Mouse (Mus musculus) forelimb bud, embryonic 11.5 days (tissue): ENCODE data around the gene Itm2c.

Source experiments
- DNase-seq: peaks from one replicate; pipeline ENCODE4 v3.0.0-alpha.2; 2012; ENCODE audit warnings: low read depth, low spot score

Itm2c gene

DNA sequence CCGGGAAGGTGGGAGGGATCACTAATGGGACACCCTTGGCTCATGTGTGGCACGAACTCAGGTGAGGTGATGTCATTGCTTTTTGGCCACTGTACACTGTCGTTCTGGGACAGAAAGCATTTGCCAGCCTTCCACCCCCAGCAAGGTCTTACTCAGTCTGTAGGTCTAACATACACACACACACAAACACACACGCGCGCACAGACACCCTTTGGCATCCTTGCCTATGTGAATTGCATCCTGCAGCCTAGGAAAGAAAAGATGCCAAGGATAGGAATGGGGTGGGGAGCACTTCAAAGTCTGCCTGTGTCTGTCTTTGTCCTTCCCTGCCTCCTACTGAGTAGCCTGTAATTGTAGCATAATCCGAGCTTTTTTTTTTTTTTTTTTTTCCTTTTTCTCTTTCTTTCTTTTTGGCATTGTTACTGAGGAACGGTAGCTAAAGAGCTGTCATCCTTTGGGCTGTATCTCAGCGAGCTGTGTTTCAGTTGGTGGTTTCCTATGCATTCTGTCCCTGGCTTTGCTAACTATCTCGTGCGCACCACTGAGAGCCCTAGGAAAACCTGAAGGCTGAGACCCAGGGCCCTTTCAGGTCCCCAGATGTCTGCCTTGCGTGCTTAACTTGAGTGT is 4.8 kb downstream of the Itm2c start:
- no peak for DNase-seq

GRCm38 (mm10) chr1:85899388-85899761 is 5.3 kb downstream of the Itm2c start:
- no peak for DNase-seq

DNA sequence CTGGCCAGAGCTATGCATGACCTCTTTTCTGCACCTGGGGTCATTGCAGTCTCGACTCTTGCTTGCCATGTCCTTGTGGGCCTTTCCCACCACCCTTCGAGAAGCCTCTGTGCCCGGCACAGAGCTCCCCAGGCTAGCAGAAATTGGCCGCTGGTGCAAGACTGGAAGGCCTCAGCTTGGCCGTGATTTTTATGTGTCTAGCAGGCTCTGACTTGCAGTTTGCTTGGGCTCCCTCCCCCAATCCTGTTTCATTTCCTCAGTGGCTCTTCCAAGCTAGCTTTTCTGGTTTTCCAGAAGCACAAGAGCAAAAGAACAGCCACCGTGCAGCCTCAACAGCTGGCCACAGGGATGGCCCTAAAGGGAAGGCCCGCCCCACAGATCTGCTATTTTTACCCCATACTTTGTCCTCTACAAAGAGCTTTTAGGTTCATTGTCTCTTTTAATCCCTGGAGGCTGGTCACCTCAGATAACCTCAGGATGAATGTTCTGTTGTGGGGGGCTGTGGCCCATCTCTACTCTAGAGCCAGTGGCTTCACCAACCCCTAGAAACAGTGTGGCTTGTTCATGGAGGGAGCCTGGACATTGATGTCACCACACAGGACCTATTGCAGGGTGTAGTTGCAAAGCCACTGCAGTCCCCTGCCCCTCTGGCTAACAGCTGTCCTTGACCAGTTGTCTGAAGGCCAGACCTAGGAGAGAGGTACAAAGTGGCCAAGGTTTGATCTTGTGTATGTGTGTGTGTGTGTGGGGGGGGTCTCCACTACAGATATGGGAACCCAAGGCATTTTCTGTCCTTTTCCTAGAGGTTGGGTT is 6.6 kb downstream of the Itm2c start:
- DNase-seq: no peak

DNA sequence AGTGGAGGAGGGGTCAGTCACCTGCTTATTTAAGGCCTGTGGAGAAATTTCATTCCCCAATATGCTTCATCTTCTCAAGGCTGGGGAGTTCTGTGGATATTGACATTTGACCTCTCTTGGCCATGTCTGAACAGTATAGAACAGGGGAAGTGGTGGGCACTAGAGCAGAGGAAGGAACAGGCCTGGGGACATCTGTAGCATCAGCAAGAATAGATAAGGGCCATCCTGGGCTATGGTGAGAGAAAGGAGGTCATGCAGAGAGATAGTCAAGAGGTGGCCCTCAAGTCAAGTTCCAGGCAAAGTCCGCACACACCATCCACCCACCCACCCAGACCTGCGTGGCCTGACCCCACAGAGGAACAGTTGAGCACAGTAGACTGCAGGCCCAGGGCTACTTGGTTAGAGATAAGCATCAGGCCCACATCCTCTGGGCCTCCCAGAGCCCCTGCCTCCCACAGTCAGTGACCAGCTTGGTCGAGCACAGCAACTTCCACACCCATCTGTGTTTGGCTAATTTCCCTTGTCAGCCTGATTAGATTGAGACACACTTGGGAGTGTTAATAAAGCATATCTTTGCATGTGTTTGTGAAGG is 7.5 kb downstream of the Itm2c start:
- no peak for DNase-seq

- no peak for DNase-seq
Measured at GRCm38 (mm10) chr1:85902108-85902561, 8.1 kb downstream of the Itm2c start.

DNA sequence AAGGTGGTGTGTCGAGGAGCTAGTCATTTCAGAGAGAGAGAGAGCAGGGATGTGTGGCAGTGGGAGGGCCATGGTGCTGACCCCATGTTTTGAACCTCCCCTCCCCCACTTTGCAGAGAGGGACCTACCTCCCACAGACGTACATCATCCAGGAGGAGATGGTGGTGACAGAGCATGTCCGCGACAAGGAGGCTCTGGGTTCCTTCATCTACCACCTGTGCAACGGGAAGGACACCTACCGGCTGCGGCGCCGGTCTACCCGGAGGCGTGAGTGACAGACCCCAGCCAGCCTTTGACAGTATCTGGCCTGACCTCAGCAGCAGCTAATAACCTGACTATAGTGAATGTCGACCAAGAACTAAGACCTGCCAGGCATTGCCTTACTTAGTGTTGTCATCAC is 12.8 kb downstream of the Itm2c start:
- DNase-seq: no peak

GRCm38 (mm10) chr1:85908754-85909590 is 14.9 kb downstream of the Itm2c start:
- DNase-seq: no peak

- no peak for DNase-seq
Measured at GRCm38 (mm10) chr1:85913078-85913755, 19.1 kb downstream of the Itm2c start.

GRCm38 (mm10) chr1:85915890-85916289 is 21.8 kb downstream of the Itm2c start:
- no peak for DNase-seq

GRCm38 (mm10) chr1:85916830-85917450 is 22.9 kb downstream of the Itm2c start:
- no peak for DNase-seq

- DNase-seq: no peak
Measured at GRCm38 (mm10) chr1:85919621-85920020, 25.5 kb downstream of the Itm2c start.

- DNase-seq: no peak
Measured at GRCm38 (mm10) chr1:85921725-85922124, 27.6 kb downstream of the Itm2c start.

DNA sequence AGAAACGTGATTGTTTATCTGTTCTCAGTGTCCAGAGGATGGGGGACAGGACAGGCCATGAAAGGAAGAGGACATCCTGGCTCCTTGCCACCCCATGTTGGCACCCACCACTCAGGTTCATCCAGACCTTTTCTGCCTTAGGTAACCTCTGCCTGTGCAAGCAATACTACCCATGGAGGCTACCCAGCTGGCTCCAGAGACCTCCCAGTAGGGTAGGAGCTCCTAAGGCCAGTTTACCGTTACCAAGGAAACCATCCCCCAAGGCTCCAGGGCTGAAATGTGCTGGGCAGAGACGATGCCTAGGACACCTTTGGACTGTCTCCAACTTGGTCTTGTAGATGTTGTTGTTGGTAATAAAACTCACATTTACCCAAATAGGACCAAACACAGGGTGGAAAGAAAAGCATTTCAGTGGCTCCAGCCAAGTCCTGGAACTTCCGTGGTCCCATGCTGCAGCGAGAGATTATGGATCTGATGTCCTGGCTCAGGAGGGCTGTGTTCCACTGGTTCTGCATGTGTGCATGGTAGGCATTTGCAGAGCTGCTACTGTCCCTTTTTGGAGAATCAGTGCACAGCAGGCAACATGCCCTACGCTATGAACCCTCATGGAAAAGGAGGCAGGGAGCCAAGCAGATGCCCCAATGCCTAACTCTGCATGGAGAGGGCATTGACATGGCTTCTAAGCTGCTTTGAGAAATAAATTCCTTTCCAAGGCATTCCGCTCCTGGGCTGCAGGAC is 28.2 kb downstream of the Itm2c start:
- DNase-seq: no peak

DNA sequence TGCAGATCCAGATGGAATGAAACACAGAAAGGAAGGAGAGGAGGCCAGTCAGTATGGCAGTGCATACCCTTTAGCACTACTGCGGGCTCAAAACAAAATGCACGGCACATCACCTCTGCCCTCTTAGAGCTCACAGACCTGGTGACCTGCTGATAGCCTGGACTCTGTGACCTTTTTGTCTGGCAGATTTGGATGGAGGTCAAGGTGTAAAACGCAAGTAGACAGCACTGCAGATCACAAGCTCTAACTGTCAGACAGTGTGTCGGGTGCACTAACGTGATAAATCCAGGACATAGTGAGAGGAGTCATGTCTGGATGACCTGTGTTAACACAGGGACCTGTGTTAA is 28.8 kb downstream of the Itm2c start:
- no peak for DNase-seq

- DNase-seq: no peak
Measured at GRCm38 (mm10) chr1:85925183-85925582, 31.1 kb downstream of the Itm2c start.

- DNase-seq: no peak
Measured at GRCm38 (mm10) chr1:85928057-85928687, 34.1 kb downstream of the Itm2c start, which contains the start of gene 4933407L21Rik. Gene 4933407L21Rik (plus strand): TSS chr1:85928483.

DNA sequence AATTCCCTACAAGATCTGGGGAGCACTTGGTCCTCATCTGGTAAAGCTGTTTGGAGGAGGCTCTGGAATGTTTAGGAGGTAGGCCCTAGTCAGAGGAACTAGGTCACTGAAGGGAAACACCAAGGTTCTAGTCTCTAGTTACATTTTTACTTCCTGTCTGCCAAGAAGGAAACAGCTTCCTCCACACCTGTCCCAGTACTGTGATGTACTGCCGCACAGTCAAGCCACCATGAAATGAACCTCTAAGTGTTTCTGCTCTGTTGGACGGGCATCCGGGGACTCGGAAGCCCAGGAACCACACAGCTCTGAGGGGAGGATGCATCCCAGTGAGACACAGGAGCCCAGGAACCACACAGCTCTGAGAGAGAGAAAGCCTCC is 34.6 kb downstream of the Itm2c start:
- DNase-seq: no peak

DNA sequence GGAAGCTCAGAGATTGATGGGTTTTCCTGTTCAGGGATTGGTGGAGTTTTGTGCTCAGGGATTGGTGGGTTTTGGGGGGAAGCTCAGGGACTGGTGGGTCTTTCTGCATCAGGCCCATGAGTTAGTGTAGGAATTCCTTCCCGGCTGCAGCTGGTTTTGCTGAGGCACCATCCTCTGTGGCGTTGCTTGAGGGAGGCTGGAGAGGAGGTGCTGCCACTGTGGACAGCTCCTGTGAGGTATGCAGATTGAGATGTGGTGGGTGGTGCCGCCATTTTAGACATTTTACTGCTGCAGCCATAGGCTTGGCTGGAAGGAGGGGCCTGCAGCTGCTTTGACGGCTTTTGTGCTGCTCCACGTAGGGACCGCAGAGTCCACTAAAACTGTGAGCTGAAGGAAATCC is 35.3 kb downstream of the Itm2c start:
- no peak for DNase-seq

DNA sequence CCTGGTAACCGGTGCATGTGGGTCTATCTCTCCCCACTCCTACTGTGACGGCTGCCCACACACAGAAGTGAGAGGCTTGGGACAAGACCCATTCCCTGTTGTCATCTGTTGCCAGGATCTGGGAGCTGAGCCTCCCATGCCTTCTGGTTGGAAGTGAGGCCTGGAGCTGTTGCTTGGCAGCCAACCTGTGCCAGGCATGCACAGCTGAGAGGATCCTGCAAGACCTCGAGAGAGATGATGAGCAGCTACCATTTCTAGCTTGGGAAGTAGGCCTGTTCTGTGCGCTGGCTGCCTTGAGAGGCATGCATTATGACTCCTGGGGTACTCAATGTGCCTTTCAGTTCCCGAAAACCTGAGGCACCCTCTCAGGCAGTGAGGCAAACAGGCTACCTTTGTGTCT is 37.1 kb downstream of the Itm2c start:
- DNase-seq: no peak

DNA sequence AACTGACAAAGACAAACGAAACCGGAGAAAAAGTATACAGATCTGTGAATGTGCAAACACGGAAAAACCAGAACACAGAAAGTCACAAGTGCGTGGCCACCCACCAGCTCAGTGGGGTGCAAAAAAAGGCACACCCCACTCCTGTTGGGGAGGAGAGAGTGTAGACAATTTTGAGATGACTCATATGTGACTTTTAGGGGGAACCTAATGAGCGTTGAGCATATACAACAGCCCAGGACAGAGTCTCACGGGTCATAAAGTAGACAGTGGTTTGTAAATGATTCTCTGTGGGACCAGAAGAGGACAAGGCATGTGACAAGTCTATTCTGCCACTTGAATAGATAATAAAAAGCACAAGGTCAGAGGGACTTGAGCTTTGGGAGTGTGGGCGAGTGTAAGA is 39.1 kb downstream of the Itm2c start:
- DNase-seq: no peak
